ENCODE assay signal across 8 mouse cellular contexts in genomic region chr14:20639918-20640619, GRCm38 (mm10). TPM values are rescaled to one million over a fixed set of nuclear protein-coding genes. Genes with fewer than 3 reads are reported as not detected.
DNase-seq lines count a peak whose midpoint lies in the region; ATAC-seq and TF ChIP-seq lines count a peak whose summit lies in the region.

No protein-coding gene starts in this region.

- H3K27me3 ChIP-seq in kidney, embryonic 14.5 days (ENCODE audit: control insufficient read depth, insufficient read depth, low read length) = no peaks in the 10 kb centered on the region
- H3K27me3 ChIP-seq in MEL (ENCODE audit: control insufficient read depth in 1 of 2, insufficient read depth in 2 of 2, low read length in 2 of 2) = no peaks in the 10 kb centered on the region
- H3K27me3 ChIP-seq in embryonic facial prominence, embryonic 10.5 days (replicated peaks; ENCODE audit: low read depth, poor library complexity, severe bottlenecking) = no peaks in the 10 kb centered on the region
- H3K27me3 ChIP-seq in intestine, embryonic 15.5 days (replicated peaks) = no peaks in the 10 kb centered on the region
- H3K27me3 ChIP-seq in midbrain, postnatal 0 days (ENCODE audit: insufficient read depth, low read length) = no peaks in the 10 kb centered on the region

- peaks cover 13% of the 10 kb centered on the region for H3K79me2 ChIP-seq in MEL (ENCODE audit: control insufficient read depth, insufficient read depth, low read length, poor library complexity)

- H3K4me3 ChIP-seq in kidney, embryonic 14.5 days (ENCODE audit: low read length) = peak overlapping the region; percentile 79
- H3K4me3 ChIP-seq in MEL (ENCODE audit: control insufficient read depth in 1 of 2, insufficient read depth in 1 of 2, low read depth in 2 of 2, low read length in 2 of 2) = peak overlapping the region; percentile 63 to 100
- peak overlapping the region; percentile 91 for H3K4me3 ChIP-seq in embryonic facial prominence, embryonic 10.5 days
- H3K4me3 ChIP-seq in intestine, embryonic 15.5 days (replicated peaks) = peak overlapping the region; percentile 78
- peak overlapping the region; percentile 78 for H3K4me3 ChIP-seq in midbrain, postnatal 0 days (ENCODE audit: low read depth, low read length)

- H3K4me2 ChIP-seq in kidney, embryonic 14.5 days (replicated peaks; ENCODE audit: low read depth, low read length) = peak overlapping the region; percentile 69
- peak overlapping the region; percentile 87 for H3K4me2 ChIP-seq in intestine, embryonic 15.5 days (replicated peaks)
- H3K4me2 ChIP-seq in midbrain, postnatal 0 days (ENCODE audit: low read depth, low read length, poor library complexity, severe bottlenecking) = peak overlapping the region; percentile 71

- H3K36me3 ChIP-seq in kidney, embryonic 14.5 days (ENCODE audit: control insufficient read depth, insufficient read depth, low read length) = no peaks in the 10 kb centered on the region
- peaks cover 0 to 14% of the 10 kb centered on the region in 2 experiments; a peak in 2 of 4 replicates for H3K36me3 ChIP-seq in MEL (ENCODE audit: control insufficient read depth in 1 of 2, insufficient read depth in 2 of 2, low read length in 2 of 2)
- peaks cover 11% of the 10 kb centered on the region for H3K36me3 ChIP-seq in embryonic facial prominence, embryonic 10.5 days (replicated peaks)
- no peaks in the 10 kb centered on the region for H3K36me3 ChIP-seq in intestine, embryonic 15.5 days
- H3K36me3 ChIP-seq in midbrain, postnatal 0 days (ENCODE audit: insufficient read depth, low read length) = no peaks in the 10 kb centered on the region

- peak; percentile 59 for ATAC-seq in kidney, embryonic 14.5 days (ENCODE audit: low FRiP score, low TSS enrichment)
- peak; percentile 66 for ATAC-seq in intestine, embryonic 15.5 days
- peak; percentile 67 for ATAC-seq in midbrain, postnatal 0 days (ENCODE audit: low FRiP score)

- peak overlapping the region; percentile 97 for H3K9ac ChIP-seq in kidney, embryonic 14.5 days (ENCODE audit: low read depth, low read length)
- peak overlapping the region; percentile 96 for H3K9ac ChIP-seq in MEL (ENCODE audit: control insufficient read depth, low read depth, low read length, poor library complexity, severe bottlenecking)
- peak overlapping the region; percentile 85 for H3K9ac ChIP-seq in intestine, embryonic 15.5 days
- H3K9ac ChIP-seq in midbrain, postnatal 0 days (replicated peaks; ENCODE audit: low read length, poor library complexity, severe bottlenecking) = peak overlapping the region; percentile 80

- DNase-seq in kidney, adult 11 months = no peak
- DNase-seq in MEL (ENCODE audit: low read depth, low spot score) = peak; percentile 62
- DNase-seq in embryonic facial prominence, embryonic 10.5 days (ENCODE audit: low spot score) = peak; percentile 46
- peak; percentile 8 for DNase-seq in midbrain, postnatal 0 days (ENCODE audit: low spot score)
- no peak for DNase-seq in c-Kit-positive CD71-positive TER-119-positive erythroid progenitor cells, embryonic 14.5 days (ENCODE audit: low spot score)
- DNase-seq in urinary bladder, postnatal 14 days (ENCODE audit: low spot score) = no peak

- no peaks in the 10 kb centered on the region for H3K9me3 ChIP-seq in kidney, embryonic 14.5 days (ENCODE audit: control insufficient read depth, low read length)
- H3K9me3 ChIP-seq in MEL (replicated peaks; ENCODE audit: insufficient read depth, low read length) = no peaks in the 10 kb centered on the region
- H3K9me3 ChIP-seq in embryonic facial prominence, embryonic 10.5 days = no peaks in the 10 kb centered on the region
- H3K9me3 ChIP-seq in intestine, embryonic 15.5 days = no peaks in the 10 kb centered on the region
- H3K9me3 ChIP-seq in midbrain, postnatal 0 days (ENCODE audit: low read length) = no peaks in the 10 kb centered on the region

- 2% methylated on average over 16 of the region's 16 CpGs for WGBS in kidney, embryonic 14.5 days
- WGBS in embryonic facial prominence, embryonic 10.5 days = 3% methylated on average over 16 of the region's 16 CpGs
- 3% methylated on average over 16 of the region's 16 CpGs for WGBS in intestine, embryonic 15.5 days
- WGBS in midbrain, postnatal 0 days = 1% methylated on average over 16 of the region's 16 CpGs

- no peak for TF ChIP-seq CTCF in MEL (IDR thresholded peaks at IDR 0.05 in 2 of 3, conservative IDR thresholded peaks at IDR 0.05 in 1 of 3; ENCODE audit: control insufficient read depth in 1 of 3, insufficient read depth in 1 of 3, low read depth in 2 of 3, low read length in 3 of 3, poor library complexity in 1 of 3, severe bottlenecking in 1 of 3)
- TF ChIP-seq CTCF in midbrain, postnatal 0 days (IDR thresholded peaks at IDR 0.05) = no peak

- no peak for TF ChIP-seq EP300 in MEL (IDR thresholded peaks at IDR 0.05; ENCODE audit: low read depth in 1 of 2, low read length in 2 of 2)

- peak overlapping the region; percentile 56 for H3K27ac ChIP-seq in kidney, embryonic 14.5 days (ENCODE audit: low read depth, low read length)
- H3K27ac ChIP-seq in MEL (ENCODE audit: control insufficient read depth, low read depth, low read length) = peak overlapping the region; percentile 80
- H3K27ac ChIP-seq in embryonic facial prominence, embryonic 10.5 days (replicated peaks) = peak overlapping the region; percentile 98
- peak overlapping the region; percentile 95 for H3K27ac ChIP-seq in intestine, embryonic 15.5 days
- H3K27ac ChIP-seq in midbrain, postnatal 0 days (ENCODE audit: low read depth, low read length) = peak overlapping the region; percentile 90

- no peak for TF ChIP-seq POLR2A in MEL (IDR thresholded peaks at IDR 0.05; ENCODE audit: control insufficient read depth in 1 of 2, insufficient read depth in 1 of 2, low read depth in 1 of 2, low read length in 2 of 2, poor library complexity in 1 of 2)

- H3K4me1 ChIP-seq in kidney, embryonic 14.5 days (ENCODE audit: control insufficient read depth, insufficient read depth, low read length) = no peaks in the 10 kb centered on the region
- H3K4me1 ChIP-seq in MEL (ENCODE audit: control insufficient read depth in 1 of 2, insufficient read depth in 2 of 2, low read length in 2 of 2) = peaks cover 2 to 9% of the 10 kb centered on the region in 2 experiments; a peak in 3 of 4 replicates
- peaks cover 13% of the 10 kb centered on the region for H3K4me1 ChIP-seq in embryonic facial prominence, embryonic 10.5 days
- 0 out of 2 replicates have a peak, but pooled peaks cover 2% of the 10 kb centered on the region for H3K4me1 ChIP-seq in intestine, embryonic 15.5 days (replicated peaks)
- H3K4me1 ChIP-seq in midbrain, postnatal 0 days (ENCODE audit: insufficient read depth, low read length) = 0 out of 2 replicates have a peak, but pooled peaks cover 4% of the 10 kb centered on the region

- no peak for TF ChIP-seq RAD21 in MEL (IDR thresholded peaks at IDR 0.05; ENCODE audit: low read depth, low read length)

RNA-seq across cellular contexts. Expression of gene Usp54, which starts 0.8 kb away (rescaled TPM):
- 4.8 and 10.3 TPM in 2 replicates for polyA plus RNA-seq in kidney, embryonic 14.5 days (2014; fragmentation: Nextera tagmentation; extraction: Ambion mirVana)
- total RNA-seq in MEL (2012; rRNA removed) = 1.2 and 1.5 TPM in 2 replicates
- 1 to 10 TPM in 1 of 2 experiments, not detected in 1; 2.6 TPM for polyA plus RNA-seq in MEL (2012; ENCODE audit: insufficient read depth in 1 of 2, insufficient read length in 2 of 2, low read depth in 1 of 2, low replicate concordance in 2 of 2, missing spikeins in 1 of 2)
- 13.4 and 15.2 TPM in 2 replicates for polyA plus RNA-seq in embryonic facial prominence, embryonic 10.5 days (2016; fragmentation: Nextera tagmentation; extraction: Ambion mirVana)
- 3.8 and 4.4 TPM in 2 replicates for polyA plus RNA-seq in intestine, embryonic 15.5 days (2015; fragmentation: Nextera tagmentation; extraction: Ambion mirVana)
- total RNA-seq in midbrain, postnatal 0 days (2014; rRNA removed) = 25.5 and 29.5 TPM in 2 replicates
- polyA plus RNA-seq in midbrain, postnatal 0 days (2015; fragmentation: Nextera tagmentation; extraction: Ambion mirVana) = 6.0 and 7.3 TPM in 2 replicates

RNA-seq across cellular contexts. Expression of gene Myoz1, which starts 16.3 kb away (rescaled TPM):
- polyA plus RNA-seq in kidney, embryonic 14.5 days (2014; fragmentation: Nextera tagmentation; extraction: Ambion mirVana) = 1.4 and 1.6 TPM in 2 replicates
- total RNA-seq in MEL (2012; rRNA removed) = 0.15 TPM in 1 of 2 replicates, not detected in the other
- under 1 TPM in 1 of 2 experiments, not detected in 1; 0.15 TPM for polyA plus RNA-seq in MEL (2012; ENCODE audit: insufficient read depth in 1 of 2, insufficient read length in 2 of 2, low read depth in 1 of 2, low replicate concordance in 2 of 2, missing spikeins in 1 of 2)
- polyA plus RNA-seq in embryonic facial prominence, embryonic 10.5 days (2016; fragmentation: Nextera tagmentation; extraction: Ambion mirVana) = 0.26 and 0.71 TPM in 2 replicates
- 0.13 and 0.57 TPM in 2 replicates for polyA plus RNA-seq in intestine, embryonic 15.5 days (2015; fragmentation: Nextera tagmentation; extraction: Ambion mirVana)
- not detected in 2 replicates for total RNA-seq in midbrain, postnatal 0 days (2014; rRNA removed)
- polyA plus RNA-seq in midbrain, postnatal 0 days (2015; fragmentation: Nextera tagmentation; extraction: Ambion mirVana) = 0.56 TPM in 1 of 2 replicates, not detected in the other

RNA-seq across cellular contexts. Expression of gene Synpo2l, which starts 28.1 kb away (rescaled TPM):
- 0.24 and 0.26 TPM in 2 replicates for polyA plus RNA-seq in kidney, embryonic 14.5 days (2014; fragmentation: Nextera tagmentation; extraction: Ambion mirVana)
- total RNA-seq in MEL (2012; rRNA removed) = 0.04 TPM in 1 of 2 replicates, not detected in the other
- under 1 TPM in 1 of 2 experiments, not detected in 1; 0.06 TPM for polyA plus RNA-seq in MEL (2012; ENCODE audit: insufficient read depth in 1 of 2, insufficient read length in 2 of 2, low read depth in 1 of 2, low replicate concordance in 2 of 2, missing spikeins in 1 of 2)
- 0.50 and 0.54 TPM in 2 replicates for polyA plus RNA-seq in embryonic facial prominence, embryonic 10.5 days (2016; fragmentation: Nextera tagmentation; extraction: Ambion mirVana)
- 0.13 and 0.52 TPM in 2 replicates for polyA plus RNA-seq in intestine, embryonic 15.5 days (2015; fragmentation: Nextera tagmentation; extraction: Ambion mirVana)
- 0.09 and 0.33 TPM in 2 replicates for total RNA-seq in midbrain, postnatal 0 days (2014; rRNA removed)
- polyA plus RNA-seq in midbrain, postnatal 0 days (2015; fragmentation: Nextera tagmentation; extraction: Ambion mirVana) = 0.12 and 0.28 TPM in 2 replicates

RNA-seq across cellular contexts. Expression of gene Sec24c, which starts 34.0 kb away (rescaled TPM):
- 47.7 and 93.8 TPM in 2 replicates for polyA plus RNA-seq in kidney, embryonic 14.5 days (2014; fragmentation: Nextera tagmentation; extraction: Ambion mirVana)
- total RNA-seq in MEL (2012; rRNA removed) = 68.5 and 83.9 TPM in 2 replicates
- 100 to 1,000 TPM; 121 to 263 TPM for polyA plus RNA-seq in MEL (2012; ENCODE audit: insufficient read depth in 1 of 2, insufficient read length in 2 of 2, low read depth in 1 of 2, low replicate concordance in 2 of 2, missing spikeins in 1 of 2)
- polyA plus RNA-seq in embryonic facial prominence, embryonic 10.5 days (2016; fragmentation: Nextera tagmentation; extraction: Ambion mirVana) = 117 and 120 TPM in 2 replicates
- polyA plus RNA-seq in intestine, embryonic 15.5 days (2015; fragmentation: Nextera tagmentation; extraction: Ambion mirVana) = 82.8 and 96.2 TPM in 2 replicates
- 90.2 and 141 TPM in 2 replicates for total RNA-seq in midbrain, postnatal 0 days (2014; rRNA removed)
- polyA plus RNA-seq in midbrain, postnatal 0 days (2015; fragmentation: Nextera tagmentation; extraction: Ambion mirVana) = 62.4 and 63.7 TPM in 2 replicates

RNA-seq across cellular contexts. Expression of gene Fut11, which starts 54.7 kb away (rescaled TPM):
- 15.1 and 19.9 TPM in 2 replicates for polyA plus RNA-seq in kidney, embryonic 14.5 days (2014; fragmentation: Nextera tagmentation; extraction: Ambion mirVana)
- 0.49 and 0.69 TPM in 2 replicates for total RNA-seq in MEL (2012; rRNA removed)
- 1 to 10 TPM in 1 of 2 experiments, not detected in 1; 1.8 TPM for polyA plus RNA-seq in MEL (2012; ENCODE audit: insufficient read depth in 1 of 2, insufficient read length in 2 of 2, low read depth in 1 of 2, low replicate concordance in 2 of 2, missing spikeins in 1 of 2)
- 20.2 and 20.9 TPM in 2 replicates for polyA plus RNA-seq in embryonic facial prominence, embryonic 10.5 days (2016; fragmentation: Nextera tagmentation; extraction: Ambion mirVana)
- polyA plus RNA-seq in intestine, embryonic 15.5 days (2015; fragmentation: Nextera tagmentation; extraction: Ambion mirVana) = 21.2 and 22.8 TPM in 2 replicates
- total RNA-seq in midbrain, postnatal 0 days (2014; rRNA removed) = 21.0 and 22.8 TPM in 2 replicates
- 23.0 and 23.7 TPM in 2 replicates for polyA plus RNA-seq in midbrain, postnatal 0 days (2015; fragmentation: Nextera tagmentation; extraction: Ambion mirVana)

Comparison
In these comparisons a context has a peak if more than half of its experiments do, and no peak if none do; other contexts are left out.
1. DNase-seq: peak in MEL (single experiment), embryonic facial prominence, embryonic 10.5 days (single experiment) and midbrain, postnatal 0 days (single experiment); none in kidney, adult 11 months (single experiment), c-Kit-positive CD71-positive TER-119-positive erythroid progenitor cells, embryonic 14.5 days (single experiment) and urinary bladder, postnatal 14 days (single experiment).
2. Peak in every context shown above with its lines, with median percentiles within 50 percentile points of each other: ATAC-seq, H3K27ac ChIP-seq, H3K4me2 ChIP-seq, H3K4me3 ChIP-seq and H3K9ac ChIP-seq.